Mouse (Mus musculus) heart, adult 9 months (tissue): ENCODE data around the gene Snrnp200.
"Not testable (repeated sequence)": the region's sequence is repeated elsewhere in the genome, so short reads cannot be mapped to it uniquely, and the experiment has no call there.

Experiments
- DNase-seq, 2 experiments: peaks; one replicate each; pipeline ENCODE4 v3.0.0; 2022; ENCODE audit warnings: low spot score in 2 of 2

Snrnp200 gene

GRCm38 (mm10) chr2:127252787-127253186 lies 44.6 kb downstream of the Snrnp200 start:
- DNase-seq, result no peak

GRCm38 (mm10) chr2:127254604-127255134 lies 46.5 kb downstream of the Snrnp200 start:
- DNase-seq, result no peak

GRCm38 (mm10) chr2:127255294-127255693 lies 47.1 kb downstream of the Snrnp200 start:
- DNase-seq, result no peak

- peak; percentile 71 to 74 for DNase-seq
Measured at GRCm38 (mm10) chr2:127259340-127259739, 51.2 kb downstream of the Snrnp200 start.

- DNase-seq, result no peak
Measured at GRCm38 (mm10) chr2:127262480-127262879, 54.3 kb downstream of the Snrnp200 start.

- no peak for DNase-seq
Measured at GRCm38 (mm10) chr2:127267854-127268253, 59.7 kb downstream of the Snrnp200 start.

- peak; percentile 97 to 98 for DNase-seq
Measured at GRCm38 (mm10) chr2:127269491-127270299, 61.5 kb downstream of the Snrnp200 start, which contains the start of gene Stard7. Stard7 (plus strand) TSS chr2:127270218.

GRCm38 (mm10) chr2:127270300-127271041 lies 62.3 kb downstream of the Snrnp200 start:
- peak; percentile 88 to 91 for DNase-seq

GRCm38 (mm10) chr2:127271042-127271515 lies 62.9 kb downstream of the Snrnp200 start:
- DNase-seq, result peak in 1 of 2 experiments; percentile 10

- DNase-seq, result not testable (repeated sequence)
Measured at GRCm38 (mm10) chr2:127272049-127272448, 63.9 kb downstream of the Snrnp200 start.

- DNase-seq, result no peak
Measured at GRCm38 (mm10) chr2:127272806-127273205, 64.6 kb downstream of the Snrnp200 start.

GRCm38 (mm10) chr2:127274590-127274989 lies 66.4 kb downstream of the Snrnp200 start:
- DNase-seq, result no peak

GRCm38 (mm10) chr2:127275551-127276320 lies 67.5 kb downstream of the Snrnp200 start:
- no peak for DNase-seq

GRCm38 (mm10) chr2:127278162-127278561 lies 70.0 kb downstream of the Snrnp200 start:
- no peak for DNase-seq
